Mouse (Mus musculus): ENCODE data around the gene Dpp6.

- no peak for TF ChIP-seq CTCF (IDR thresholded peaks at IDR 0.05)
- TF ChIP-seq POLR2A (IDR thresholded peaks at IDR 0.05; ENCODE audit: insufficient read depth, low read depth, low read length) = no peak
- no peak for TF ChIP-seq EP300 (IDR thresholded peaks at IDR 0.05; ENCODE audit: insufficient read depth, low read depth, low read length)
Observed at GRCm38 (mm10) chr5:27063871-27064270, 246.9 kb downstream of the Dpp6 start.
